Mouse (Mus musculus) ES-Bruce4 (cell line): ENCODE measurements around the gene Rbm19. TPM values are rescaled to one million over a fixed set of nuclear protein-coding genes. Genes with fewer than 3 reads are reported as not detected.

Source experiments
- H3K27ac ChIP-seq: 2 replicates; pipeline ENCODE4 v1.5.1; 2012; ENCODE audit warnings: low read length, inconsistent platforms; ENCODE audit not compliant: insufficient read depth
- H3K27me3 ChIP-seq: 2 replicates; pipeline ENCODE4 v1.6.1; 2012; ENCODE audit warnings: mild to moderate bottlenecking, low read length, inconsistent platforms; ENCODE audit not compliant: control insufficient read depth, poor library complexity, insufficient read depth, severe bottlenecking
- H3K36me3 ChIP-seq: 2 replicates; pipeline ENCODE4 v1.6.1; 2012; ENCODE audit warnings: inconsistent platforms, mild to moderate bottlenecking, low read length, moderate library complexity; ENCODE audit not compliant: control insufficient read depth, poor library complexity, insufficient read depth, severe bottlenecking
- H3K4me1 ChIP-seq: one replicate; pipeline ENCODE4 v1.8.1; 2011; ENCODE audit warnings: low read length; ENCODE audit not compliant: control insufficient read depth, insufficient read depth
- H3K4me3 ChIP-seq: 2 replicates; pipeline ENCODE4 v1.5.1; 2011; ENCODE audit warnings: low read depth, mild to moderate bottlenecking, low read length
- H3K9ac ChIP-seq: 2 replicates; pipeline ENCODE4 v1.6.1; 2012; ENCODE audit warnings: low read depth, mild to moderate bottlenecking, inconsistent platforms; ENCODE audit not compliant: poor library complexity, severe bottlenecking
- H3K9me3 ChIP-seq: replicated peaks from 2 replicates; pipeline ENCODE4 v1.6.1; 2012; ENCODE audit warnings: mild to moderate bottlenecking, low read length, inconsistent platforms; ENCODE audit not compliant: control insufficient read depth, poor library complexity, insufficient read depth, severe bottlenecking
- CTCF ChIP-seq: IDR thresholded peaks from one replicate; pipeline ENCODE4 v1.8.1; 2011; ENCODE audit warnings: low read depth, low read length
- EP300 ChIP-seq: IDR thresholded peaks from 2 replicates; pipeline ENCODE4 v1.6.1; 2011; ENCODE audit warnings: low read depth, low read length; ENCODE audit not compliant: insufficient read depth
- POLR2A ChIP-seq: IDR thresholded peaks from one replicate; pipeline ENCODE4 v1.8.1; 2011; ENCODE audit warnings: low read length; ENCODE audit not compliant: insufficient read depth
- polyA plus RNA-seq: library from polyadenylated mRNA; stranded (reverse); fragments of >200 nt; gene quantifications from 2 replicates; pipeline ENCODE4 v1.2.4, GENCODE M21; 2011; ENCODE audit warnings: low read depth; ENCODE audit not compliant: missing spikeins, insufficient read depth, insufficient read length

Rbm19 gene
- polyA plus RNA-seq, 1 experiment: 30.0 TPM

DNA sequence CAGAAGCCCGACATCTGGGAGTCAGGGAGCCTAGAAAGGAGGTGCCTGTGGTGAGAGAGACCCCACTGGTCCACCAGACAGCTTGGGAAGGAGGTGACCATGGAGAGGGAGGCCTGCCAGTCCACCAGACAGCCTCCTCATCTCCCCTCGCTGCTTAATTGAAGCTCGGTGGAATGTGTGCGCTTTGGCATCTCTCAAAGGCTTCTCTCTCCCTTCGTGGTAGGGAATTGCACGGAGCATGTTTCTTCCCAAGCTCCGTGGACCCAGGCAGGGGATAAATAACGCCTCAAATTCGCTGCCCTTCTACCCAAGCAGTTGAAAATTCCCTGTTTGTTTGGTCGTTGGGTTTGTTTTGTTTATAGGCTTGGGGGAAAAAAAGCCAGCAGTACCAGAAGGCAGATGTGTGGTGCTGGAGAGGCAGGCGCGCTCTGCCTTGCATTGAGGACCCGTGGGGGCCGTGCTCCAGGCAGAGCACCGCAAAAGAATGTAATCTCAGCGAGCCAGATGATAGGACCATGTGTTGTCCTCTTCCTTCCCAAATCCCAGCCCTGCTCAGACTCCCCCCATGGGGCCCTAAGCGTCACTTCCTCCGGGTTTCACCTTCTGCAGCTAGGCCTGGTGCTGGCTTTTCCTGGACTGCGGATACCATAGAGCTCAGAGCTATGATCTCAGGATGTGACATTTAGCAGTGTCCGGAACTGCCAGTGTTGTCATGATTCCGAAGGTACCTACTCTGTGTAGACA, 40.1 kb downstream of the Rbm19 start:
- Histone ChIP-seq H3K9me3 (no peaks in the 10 kb centered on the region), H3K36me3 (no peaks in the 10 kb centered on the region), H3K9ac (no peak overlapping the region), H3K4me1 (no peaks in the 10 kb centered on the region), H3K27me3 (no peaks in the 10 kb centered on the region), H3K27ac (no peak overlapping the region), H3K4me3 (no peak overlapping the region)
- TF ChIP-seq POLR2A: no peak
- no peak for TF ChIP-seq CTCF
- TF ChIP-seq EP300: no peak

DNA sequence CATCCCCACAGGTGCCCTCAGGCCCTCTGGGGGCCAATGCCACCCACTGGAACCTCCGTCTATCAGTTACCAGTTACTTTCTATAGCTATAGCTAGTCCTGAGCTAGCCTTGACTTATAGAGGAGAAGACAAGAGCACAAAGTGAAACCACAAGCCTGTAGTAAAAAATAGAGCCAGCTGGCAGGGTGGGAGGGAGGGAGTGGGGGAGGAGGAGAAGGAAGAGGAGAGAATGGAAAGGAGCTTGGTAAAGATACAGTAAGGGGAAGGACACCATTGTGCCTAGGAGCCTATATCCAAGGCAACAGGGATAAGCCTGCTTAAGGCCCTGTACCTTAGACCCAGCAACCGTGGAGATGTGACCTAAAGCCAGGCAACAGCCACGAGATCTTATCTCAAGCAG, 40.9 kb downstream of the Rbm19 start:
- H3K4me1 ChIP-seq: no peaks in the 10 kb centered on the region
- no peak for TF ChIP-seq EP300
- no peak for TF ChIP-seq POLR2A
- TF ChIP-seq CTCF: no peak
- no peaks in the 10 kb centered on the region for H3K27me3 ChIP-seq
- no peaks in the 10 kb centered on the region for H3K9me3 ChIP-seq
- no peak overlapping the region for H3K9ac ChIP-seq
- H3K36me3 ChIP-seq: no peaks in the 10 kb centered on the region
- no peak overlapping the region for H3K27ac ChIP-seq
- no peak overlapping the region for H3K4me3 ChIP-seq

DNA sequence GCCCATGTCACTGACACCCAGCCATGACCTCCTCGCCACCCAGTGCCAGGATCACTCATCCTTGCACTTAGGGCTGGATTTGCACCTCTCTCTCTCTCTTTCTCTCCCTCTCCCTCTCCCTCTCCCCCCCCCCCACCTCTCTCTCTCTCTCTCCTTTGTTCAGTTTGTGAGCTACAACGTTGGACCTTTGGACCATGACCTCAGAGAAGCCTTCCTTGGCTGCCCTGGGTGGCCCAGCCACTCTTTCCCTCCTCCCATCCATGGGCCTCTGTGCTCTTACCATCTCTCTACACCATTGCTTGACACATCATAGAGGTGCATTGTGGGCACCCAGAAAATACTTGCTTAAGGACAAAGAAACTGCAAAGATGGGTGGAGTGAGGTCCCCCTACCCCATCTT, 42.2 kb downstream of the Rbm19 start:
- Histone ChIP-seq H3K27me3 (no peaks in the 10 kb centered on the region), H3K9me3 (no peaks in the 10 kb centered on the region), H3K4me1 (no peaks in the 10 kb centered on the region), H3K27ac (no peak overlapping the region), H3K36me3 (no peaks in the 10 kb centered on the region), H3K4me3 (no peak overlapping the region), H3K9ac (no peak overlapping the region)
- TF ChIP-seq EP300: no peak
- TF ChIP-seq CTCF: no peak
- no peak for TF ChIP-seq POLR2A

DNA sequence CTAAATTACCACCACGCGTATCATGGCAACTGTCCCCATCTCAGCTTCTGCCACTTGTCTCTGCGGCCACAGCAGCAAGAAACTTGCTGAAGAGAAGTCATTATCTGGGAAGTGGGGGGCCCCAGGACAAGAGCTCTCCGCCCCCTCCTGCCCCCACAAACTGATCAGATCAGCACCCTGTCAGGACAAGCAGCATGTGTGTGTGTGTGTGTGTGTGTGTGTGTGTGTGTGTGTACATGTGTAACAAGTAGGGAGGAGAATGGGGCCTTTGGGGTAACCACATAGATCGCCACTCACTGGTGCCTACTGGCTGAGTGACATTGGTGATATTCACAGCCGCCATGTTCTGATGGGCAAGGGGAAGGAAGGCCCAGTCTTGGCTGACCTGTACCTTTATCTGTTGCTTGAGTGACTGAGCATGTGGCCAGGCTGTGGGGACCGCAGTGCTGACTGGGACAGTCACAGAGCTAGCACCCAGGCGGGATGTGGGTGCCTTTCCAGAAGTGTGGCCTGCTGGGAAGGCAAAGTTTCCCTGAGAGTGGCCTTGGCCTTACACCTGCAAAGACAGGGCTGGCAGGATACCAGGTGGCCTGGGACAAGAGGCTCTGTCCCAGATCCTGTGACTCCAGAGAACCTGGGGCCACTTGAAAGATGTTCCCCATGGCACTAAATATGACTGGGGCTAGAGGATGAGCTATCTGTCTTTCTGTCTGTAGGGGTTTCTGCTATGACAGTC, 44.8 kb downstream of the Rbm19 start:
- no peaks in the 10 kb centered on the region for H3K4me1 ChIP-seq
- H3K9me3 ChIP-seq: no peaks in the 10 kb centered on the region
- TF ChIP-seq CTCF (no peak), EP300 (no peak), POLR2A (no peak)
- H3K36me3 ChIP-seq: no peaks in the 10 kb centered on the region
- H3K4me3 ChIP-seq: no peak overlapping the region
- H3K27me3 ChIP-seq: no peaks in the 10 kb centered on the region
- H3K9ac ChIP-seq: no peak overlapping the region
- no peak overlapping the region for H3K27ac ChIP-seq

DNA sequence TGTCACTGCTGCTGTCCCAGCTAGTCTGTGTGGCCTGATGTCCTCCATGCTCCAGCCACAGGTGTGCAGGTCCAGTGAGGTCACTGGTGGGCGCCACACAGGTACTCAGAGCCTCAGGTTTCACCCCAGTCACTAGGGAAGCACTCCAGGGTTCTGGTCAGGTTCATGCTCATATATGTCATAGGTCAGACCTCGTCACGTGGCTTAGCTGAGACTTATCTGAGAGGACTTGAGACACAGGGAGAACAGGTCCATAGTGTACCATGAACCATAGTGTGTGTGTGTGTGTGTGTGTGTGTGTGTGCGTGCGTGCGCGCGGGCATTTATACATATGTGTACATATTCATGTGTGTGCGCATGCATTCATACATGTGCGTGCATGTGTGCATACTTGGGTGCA, 46.4 kb downstream of the Rbm19 start:
- Histone ChIP-seq H3K27me3 (no peaks in the 10 kb centered on the region), H3K27ac (no peak overlapping the region), H3K4me1 (no peaks in the 10 kb centered on the region), H3K36me3 (no peaks in the 10 kb centered on the region), H3K9me3 (no peaks in the 10 kb centered on the region), H3K4me3 (no peak overlapping the region), H3K9ac (no peak overlapping the region)
- no peak for TF ChIP-seq CTCF

DNA sequence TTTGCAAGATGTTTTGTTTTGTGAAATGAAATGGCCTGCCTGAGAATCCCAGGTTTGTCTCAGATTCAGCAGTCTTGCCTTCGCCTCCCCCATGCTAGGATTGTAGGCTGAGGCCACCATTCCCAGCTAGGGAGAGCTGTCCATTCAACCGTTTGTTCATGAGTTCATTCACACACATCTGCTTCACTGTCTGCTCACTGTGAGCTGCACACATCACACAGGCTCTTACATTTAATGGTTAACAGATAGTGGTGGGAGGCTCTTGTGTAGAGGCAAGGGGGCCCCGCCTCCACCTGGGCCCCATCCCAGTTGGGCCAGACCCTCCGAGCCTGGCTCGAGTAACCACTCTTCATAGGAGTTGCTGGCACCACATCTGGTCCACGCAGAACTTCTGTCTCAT, 47.2 kb downstream of the Rbm19 start:
- no peak overlapping the region for H3K27ac ChIP-seq
- H3K27me3 ChIP-seq: no peaks in the 10 kb centered on the region
- no peaks in the 10 kb centered on the region for H3K9me3 ChIP-seq
- no peaks in the 10 kb centered on the region for H3K4me1 ChIP-seq
- H3K9ac ChIP-seq: no peak overlapping the region
- no peaks in the 10 kb centered on the region for H3K36me3 ChIP-seq
- no peak for TF ChIP-seq POLR2A
- no peak for TF ChIP-seq CTCF
- TF ChIP-seq EP300: no peak
- H3K4me3 ChIP-seq: no peak overlapping the region
